In the genomic region with DNA sequence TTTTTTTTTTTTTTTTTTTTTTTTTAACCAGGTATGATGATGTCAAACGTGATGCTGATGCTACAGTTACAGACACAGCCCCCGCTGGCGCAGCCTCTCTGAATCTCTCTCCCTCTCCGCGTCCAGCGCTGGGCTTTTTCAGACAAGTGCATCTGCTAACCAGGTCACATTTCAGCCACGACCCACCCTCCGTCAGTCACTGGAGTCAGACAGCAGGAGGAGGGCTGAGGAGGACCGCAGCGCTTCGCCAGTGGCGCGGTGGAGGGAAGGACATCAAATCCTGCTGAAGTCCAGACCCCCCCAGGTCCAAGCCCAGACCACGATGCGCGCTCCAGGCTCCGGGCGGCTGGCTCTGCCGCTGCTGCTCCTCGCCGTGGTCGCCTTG, we compare ENCODE assay signal across 8 mouse cellular contexts. TPM values are rescaled to one million over a fixed set of nuclear protein-coding genes. Genes with fewer than 3 reads are reported as not detected.
DNase-seq lines count a peak whose midpoint lies in the region; ATAC-seq and TF ChIP-seq lines count a peak whose summit lies in the region.

A gene (plus strand): TSS at position 74 of the 385 bp plus-strand sequence.

- no peaks in the 10 kb centered on the region for H3K9me3 ChIP-seq in liver, postnatal 0 days (ENCODE audit: low read length)

- no peaks in the 10 kb centered on the region for H3K79me2 ChIP-seq in heart, adult 2 months (replicated peaks; ENCODE audit: control insufficient read depth, insufficient read depth, low read length)

- no peak for ATAC-seq in liver, postnatal 0 days

- H3K4me1 ChIP-seq in heart, adult 2 months (ENCODE audit: control insufficient read depth, insufficient read depth, low read length): no peaks in the 10 kb centered on the region
- H3K4me1 ChIP-seq in liver, postnatal 0 days (ENCODE audit: insufficient read depth): peaks cover 12% of the 10 kb centered on the region; the same call in 1 of the 2 replicates

- H3K27me3 ChIP-seq in heart, adult 2 months (ENCODE audit: control insufficient read depth, insufficient read depth, low read length): peaks cover 6% of the 10 kb centered on the region
- peaks cover 49% of the 10 kb centered on the region for H3K27me3 ChIP-seq in liver, postnatal 0 days (ENCODE audit: insufficient read depth, low read length)

- H3K9ac ChIP-seq in heart, adult 2 months (ENCODE audit: low read depth, low read length): peak within 1 kb of the TSS; percentile 83
- peak within 1 kb of the TSS; percentile 41; the same call in 1 of the 2 replicates for H3K9ac ChIP-seq in liver, postnatal 0 days (replicated peaks)

- no peak for TF ChIP-seq CTCF in heart, adult 2 months (IDR thresholded peaks at IDR 0.05)
- TF ChIP-seq CTCF in liver, postnatal 0 days (IDR thresholded peaks at IDR 0.05; ENCODE audit: low read depth): no peak

- TF ChIP-seq EP300 in heart, adult 2 months (IDR thresholded peaks at IDR 0.05; ENCODE audit: insufficient read depth, low read depth, low read length): no peak
- no peak for TF ChIP-seq EP300 in liver, postnatal 0 days (IDR thresholded peaks at IDR 0.05; ENCODE audit: low read depth)

- peak within 1 kb of the TSS; percentile 82 for H3K27ac ChIP-seq in heart, adult 2 months
- H3K27ac ChIP-seq in liver, postnatal 0 days (ENCODE audit: low read depth): no peak within 1 kb of the TSS

- peak within 1 kb of the TSS; percentile 77 for H3K4me2 ChIP-seq in liver, postnatal 0 days (ENCODE audit: low read depth, low read length)

- WGBS in heart, adult 2 months: 2% methylated on average over 22 of the region's 22 CpGs
- 6% methylated on average over 22 of the region's 22 CpGs for WGBS in liver, postnatal 0 days (ENCODE audit: insufficient replicate concordance)

- intact Hi-C loops in heart, adult 2 months (cut with DNase I): no loop called here

- TF ChIP-seq POLR2A in heart, adult 2 months (IDR thresholded peaks at IDR 0.05; ENCODE audit: insufficient read depth, low read depth, low read length): no peak; the same call in 1 of the 2 replicates

- peak; percentile 18 for DNase-seq in urinary bladder, postnatal 14 days (ENCODE audit: low spot score)
- no peak for DNase-seq in urinary bladder, postnatal 10 days (ENCODE audit: low spot score)
- DNase-seq in embryo, embryonic 10.5 days (ENCODE audit: low spot score): peak; percentile 70
- DNase-seq in heart, adult 2 months: peak; percentile 31 to 67
- DNase-seq in kidney, postnatal 4 days: peak; percentile 47 to 65
- DNase-seq in liver, postnatal 0 days: no peak
- peak; percentile 76 for DNase-seq in retina, postnatal 1 day
- no peak for DNase-seq in c-Kit-positive CD71-positive TER-119-positive erythroid progenitor cells, embryonic 14.5 days (ENCODE audit: low spot score)

- H3K36me3 ChIP-seq in heart, adult 2 months (ENCODE audit: control insufficient read depth, insufficient read depth, low read length): no peaks in the 10 kb centered on the region
- H3K36me3 ChIP-seq in liver, postnatal 0 days (replicated peaks; ENCODE audit: insufficient read depth, low read length): no peaks in the 10 kb centered on the region

- peak within 1 kb of the TSS; percentile 58 for H3K4me3 ChIP-seq in heart, adult 2 months
- peak within 1 kb of the TSS; percentile 46 for H3K4me3 ChIP-seq in liver, postnatal 0 days (ENCODE audit: low read depth, low read length)

RNA-seq across cellular contexts. Expression of the gene that starts here (rescaled TPM):
- 10 to 100 TPM; 12.2 to 21.7 TPM for total RNA-seq in heart, adult 2 months (2021)
- polyA plus RNA-seq in heart, adult 2 months (2012; rRNA removed): 8.4 and 10.6 TPM in 2 replicates
- polyA plus RNA-seq in liver, postnatal 0 days (2015; fragmentation: Nextera tagmentation; extraction: Ambion mirVana): 0.09 and 0.11 TPM in 2 replicates

Comparison
In these comparisons a context has a peak if more than half of its experiments do, and no peak if none do; other contexts are left out.
1. DNase-seq: peak in urinary bladder, postnatal 14 days (single experiment), embryo, embryonic 10.5 days (single experiment), heart, adult 2 months (2 of 2), kidney, postnatal 4 days (2 of 2) and retina, postnatal 1 day (single experiment); none in urinary bladder, postnatal 10 days (single experiment), liver, postnatal 0 days (single experiment) and c-Kit-positive CD71-positive TER-119-positive erythroid progenitor cells, embryonic 14.5 days (single experiment).